Mouse (Mus musculus): ENCODE results near the gene Fam120c. TPM values are rescaled to one million over a fixed set of nuclear protein-coding genes. Genes with fewer than 3 reads are reported as not detected.
"Not testable (repeated sequence)": the region's sequence is repeated elsewhere in the genome, so short reads cannot be mapped to it uniquely, and the experiment has no call there.

Fam120c gene
- polyA plus RNA-seq, 1 experiment from 2014 or later = 3.6 TPM

DNA sequence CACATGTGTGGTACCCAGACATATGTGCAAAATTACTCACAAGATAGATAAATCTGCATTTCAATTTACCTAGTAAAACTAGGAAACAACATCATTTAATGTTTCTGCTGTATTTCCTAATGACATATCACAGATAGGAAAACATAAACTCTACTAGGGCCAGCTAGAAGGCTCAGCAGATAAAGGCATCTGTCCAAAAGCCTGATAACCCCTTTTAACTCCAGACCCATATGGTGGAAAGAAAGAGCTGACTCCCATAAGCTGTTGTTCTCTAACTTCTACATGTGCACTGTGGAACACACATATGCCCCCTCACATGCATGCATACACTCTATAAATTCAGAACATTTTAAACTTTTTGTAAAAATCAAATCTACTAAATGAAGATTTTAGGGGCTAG is 99.7 kb downstream of the Fam120c start:
- Histone ChIP-seq H3K4me3 (no peak overlapping the region), H3K4me2 (no peak overlapping the region)
- ATAC-seq (replicated peaks; ENCODE audit: insufficient number of reproducible peaks, insufficient read depth, low FRiP score, low read depth) = no peak

DNA sequence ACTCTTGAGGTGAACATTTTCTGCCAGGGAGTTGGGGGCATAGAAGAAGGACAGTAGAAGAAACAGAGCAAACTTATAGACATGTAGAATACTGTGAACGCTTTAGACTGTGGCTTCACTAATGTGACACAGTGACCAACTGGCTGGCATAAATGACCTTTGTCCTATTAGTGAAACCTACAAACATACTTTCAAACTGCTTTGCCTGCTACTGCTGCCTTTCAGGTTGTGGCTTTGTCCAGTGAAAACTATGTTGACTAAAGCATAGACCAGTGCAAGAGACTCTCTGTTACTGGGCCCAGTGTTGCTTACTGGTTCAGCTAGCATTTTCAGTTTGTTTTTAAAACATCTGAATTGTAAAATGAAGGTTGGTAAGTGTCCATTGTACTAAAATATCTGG is 100.2 kb downstream of the Fam120c start:
- H3K27ac ChIP-seq = no peak overlapping the region
- H3K4me3 ChIP-seq = no peak overlapping the region
- no peaks in the 10 kb centered on the region for H3K27me3 ChIP-seq
- WGBS = 92% methylated on average over 1 of the region's 1 CpGs
- H3K36me3 ChIP-seq = no peaks in the 10 kb centered on the region
- no peak for ATAC-seq (replicated peaks; ENCODE audit: insufficient number of reproducible peaks, insufficient read depth, low FRiP score, low read depth)
- no peaks in the 10 kb centered on the region for H3K9me3 ChIP-seq (replicated peaks)
- no peak overlapping the region for H3K9ac ChIP-seq
- no peak overlapping the region for H3K4me2 ChIP-seq
- no peaks in the 10 kb centered on the region for H3K4me1 ChIP-seq (replicated peaks)

More for the DNA sequence above, 99.7 kb downstream of the Fam120c start:
- Histone ChIP-seq H3K9ac (no peak overlapping the region), H3K27me3 (no peaks in the 10 kb centered on the region), H3K27ac (no peak overlapping the region), H3K9me3 (replicated peaks) (no peaks in the 10 kb centered on the region), H3K4me1 (replicated peaks) (no peaks in the 10 kb centered on the region), H3K36me3 (no peaks in the 10 kb centered on the region)

DNA sequence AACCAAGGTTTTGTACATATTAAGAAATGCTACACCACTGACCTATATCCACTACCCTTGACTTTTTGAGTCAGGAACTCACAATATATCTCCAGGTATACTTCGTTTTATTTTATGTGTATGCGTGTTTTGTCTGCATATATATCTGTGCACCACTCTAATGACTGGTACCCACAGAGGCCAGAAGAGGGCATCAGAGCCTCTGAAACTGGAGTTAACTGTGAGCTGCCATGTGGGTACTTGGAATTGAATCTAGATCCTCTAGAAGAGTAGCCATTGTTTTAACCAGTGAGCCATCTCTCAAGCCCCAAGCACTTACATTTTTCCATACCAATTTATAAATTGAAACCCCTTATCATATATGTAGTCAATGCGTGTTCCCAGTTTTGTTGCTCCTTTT is 144.2 kb downstream of the Fam120c start:
- Histone ChIP-seq H3K4me2 (no peak overlapping the region), H3K4me1 (replicated peaks) (no peaks in the 10 kb centered on the region), H3K27me3 (no peaks in the 10 kb centered on the region), H3K36me3 (no peaks in the 10 kb centered on the region), H3K27ac (no peak overlapping the region), H3K9me3 (replicated peaks) (no peaks in the 10 kb centered on the region), H3K4me3 (no peak overlapping the region), H3K9ac (no peak overlapping the region)
- WGBS = 74% methylated on average over 3 of the region's 3 CpGs
- ATAC-seq (replicated peaks; ENCODE audit: insufficient number of reproducible peaks, insufficient read depth, low FRiP score, low read depth) = no peak

DNA sequence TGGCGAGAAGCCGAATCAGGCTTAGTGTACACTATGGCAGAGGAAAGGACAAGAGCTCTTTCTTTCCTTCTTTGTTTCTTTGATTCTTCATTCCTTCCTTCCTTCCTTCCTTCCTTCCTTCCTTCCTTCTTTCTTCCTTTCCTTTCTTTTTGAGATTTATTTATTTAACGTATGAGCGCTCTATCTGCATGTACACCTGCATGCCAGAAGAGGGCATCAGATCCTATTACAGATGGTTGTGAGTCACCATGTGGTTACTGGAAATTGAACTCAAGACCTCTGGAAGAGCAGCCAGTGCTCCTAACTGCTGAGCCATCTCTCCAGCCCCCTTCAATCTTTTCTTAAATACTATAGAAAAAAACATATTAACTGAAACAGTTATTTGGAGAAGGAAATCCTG is 149.3 kb downstream of the Fam120c start:
- not testable (repeated sequence) for H3K4me3 ChIP-seq; H3K27me3 ChIP-seq; ATAC-seq (replicated peaks; ENCODE audit: insufficient number of reproducible peaks, insufficient read depth, low FRiP score, low read depth); H3K4me1 ChIP-seq (replicated peaks); H3K9ac ChIP-seq; H3K9me3 ChIP-seq (replicated peaks); H3K4me2 ChIP-seq; H3K27ac ChIP-seq; H3K36me3 ChIP-seq
- 78% methylated on average over 4 of the region's 4 CpGs for WGBS

DNA sequence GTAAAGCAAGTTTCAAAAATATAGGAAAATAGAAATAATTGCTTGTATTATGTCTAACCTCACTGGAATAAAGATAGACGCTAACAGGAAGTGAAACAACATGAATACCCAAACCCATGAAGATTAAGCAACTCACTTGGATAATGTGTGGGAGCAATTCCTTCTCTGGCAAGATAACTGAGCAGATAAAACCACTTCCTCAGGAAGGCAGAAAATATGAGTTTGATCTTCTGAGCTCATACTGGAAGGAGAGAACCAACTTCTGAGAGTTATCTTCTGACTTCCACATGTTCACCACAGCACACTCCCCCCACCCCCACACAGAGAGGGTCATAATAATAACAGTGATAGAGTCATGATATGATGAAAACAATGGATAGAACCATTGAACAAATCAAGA is 152.6 kb downstream of the Fam120c start:
- no peak for ATAC-seq (replicated peaks; ENCODE audit: insufficient number of reproducible peaks, insufficient read depth, low FRiP score, low read depth)
- Histone ChIP-seq H3K9me3 (replicated peaks) (no peaks in the 10 kb centered on the region), H3K36me3 (no peaks in the 10 kb centered on the region), H3K27ac (no peak overlapping the region), H3K27me3 (no peaks in the 10 kb centered on the region), H3K9ac (no peak overlapping the region), H3K4me3 (no peak overlapping the region), H3K4me1 (replicated peaks) (no peaks in the 10 kb centered on the region), H3K4me2 (no peak overlapping the region)
- 56% methylated on average over 1 of the region's 1 CpGs for WGBS

DNA sequence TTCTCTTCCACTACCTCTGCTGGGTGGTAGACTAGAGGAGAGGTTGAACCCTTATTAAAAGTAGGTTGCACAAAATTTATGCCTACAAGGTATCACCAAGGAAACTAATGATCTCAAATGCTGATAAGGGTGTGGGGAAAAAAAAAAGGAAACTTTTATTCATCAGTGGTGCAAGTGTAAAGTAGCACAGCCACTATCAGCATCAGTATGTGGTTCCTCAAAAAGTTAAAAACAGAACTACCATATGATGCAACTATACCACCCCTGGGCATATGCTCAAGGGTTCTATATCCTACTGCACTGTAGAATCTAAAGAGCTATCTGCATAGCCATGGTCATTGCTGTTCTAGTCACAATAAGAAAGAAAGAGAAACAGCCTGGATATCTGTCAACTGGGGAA is 164.6 kb downstream of the Fam120c start:
- Histone ChIP-seq H3K4me2 (no peak overlapping the region), H3K9ac (no peak overlapping the region), H3K4me1 (replicated peaks) (no peaks in the 10 kb centered on the region), H3K36me3 (no peaks in the 10 kb centered on the region), H3K9me3 (replicated peaks) (no peaks in the 10 kb centered on the region), H3K27ac (no peak overlapping the region), H3K27me3 (no peaks in the 10 kb centered on the region), H3K4me3 (no peak overlapping the region)
- no peak for ATAC-seq (replicated peaks; ENCODE audit: insufficient number of reproducible peaks, insufficient read depth, low FRiP score, low read depth)

DNA sequence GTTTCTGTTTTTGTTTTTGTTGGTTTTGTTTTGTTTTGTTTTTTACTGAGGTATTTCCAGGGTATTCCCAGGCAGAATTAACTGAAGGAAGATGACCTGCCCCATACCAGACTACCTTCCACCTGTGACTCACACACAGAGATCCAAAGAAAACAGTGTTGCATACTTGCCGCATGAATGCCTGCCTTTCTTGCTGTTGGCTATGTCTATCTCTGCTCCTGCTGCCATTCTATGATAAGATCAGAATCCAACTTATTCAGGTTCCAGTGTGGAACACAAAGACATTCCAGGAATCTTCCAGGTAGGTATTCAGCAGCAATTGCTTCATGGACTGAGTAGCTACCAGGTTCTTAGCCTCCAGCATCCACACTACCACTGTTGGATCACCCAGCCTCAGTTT is 165.9 kb downstream of the Fam120c start:
- ATAC-seq (replicated peaks; ENCODE audit: insufficient number of reproducible peaks, insufficient read depth, low FRiP score, low read depth) = no peak
- Histone ChIP-seq H3K9ac (no peak overlapping the region), H3K4me1 (replicated peaks) (no peaks in the 10 kb centered on the region), H3K27me3 (no peaks in the 10 kb centered on the region), H3K36me3 (no peaks in the 10 kb centered on the region), H3K4me2 (no peak overlapping the region), H3K9me3 (replicated peaks) (no peaks in the 10 kb centered on the region), H3K4me3 (no peak overlapping the region), H3K27ac (no peak overlapping the region)
- WGBS = 61% methylated on average over 1 of the region's 1 CpGs

DNA sequence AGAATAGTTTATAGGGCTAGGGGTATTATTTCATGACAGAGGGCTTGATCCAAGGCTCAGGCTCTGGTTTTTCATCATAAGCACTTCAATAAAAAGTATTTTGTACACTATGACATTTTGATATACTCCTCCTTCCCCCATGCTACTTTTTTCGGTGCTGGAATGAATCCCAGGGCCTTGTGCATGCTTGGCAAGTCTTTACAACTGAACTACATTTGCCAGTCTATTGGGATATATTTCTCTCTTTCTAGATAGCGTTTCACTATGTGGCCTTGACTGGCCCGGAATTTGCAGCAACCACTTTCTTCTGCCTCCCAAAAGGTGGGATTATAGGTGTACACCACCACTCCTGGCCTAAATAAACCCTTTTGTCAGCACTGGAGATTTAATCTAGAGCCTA is 169.1 kb downstream of the Fam120c start:
- 64% methylated on average over 3 of the region's 3 CpGs for WGBS

DNA sequence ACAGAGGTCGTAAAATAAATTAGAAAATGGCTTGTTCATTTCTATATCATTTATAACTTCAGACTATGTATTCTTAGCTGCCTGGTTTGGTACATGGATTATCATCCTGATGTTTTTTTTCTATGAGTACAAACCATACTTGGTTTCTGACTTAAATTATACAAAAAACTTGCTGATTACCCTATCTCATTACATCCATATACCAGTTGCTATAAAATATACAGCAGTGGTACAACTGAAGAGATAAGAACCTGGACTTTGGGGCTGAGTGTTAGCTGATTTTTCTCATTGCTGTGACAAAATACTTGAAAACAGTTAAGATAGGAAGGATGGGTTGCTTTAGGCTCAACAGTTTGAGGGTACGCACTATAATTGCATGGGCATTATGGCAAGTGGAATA is 169.7 kb downstream of the Fam120c start:
- Histone ChIP-seq H3K9me3 (replicated peaks) (no peaks in the 10 kb centered on the region), H3K27ac (no peak overlapping the region), H3K27me3 (no peaks in the 10 kb centered on the region), H3K4me1 (replicated peaks) (no peaks in the 10 kb centered on the region), H3K4me3 (no peak overlapping the region), H3K4me2 (no peak overlapping the region), H3K9ac (no peak overlapping the region), H3K36me3 (no peaks in the 10 kb centered on the region)
- 81% methylated on average over 2 of the region's 2 CpGs for WGBS
- no peak for ATAC-seq (replicated peaks; ENCODE audit: insufficient number of reproducible peaks, insufficient read depth, low FRiP score, low read depth)

More for the DNA sequence above, 169.1 kb downstream of the Fam120c start:
- no peak overlapping the region for H3K27ac ChIP-seq
- H3K36me3 ChIP-seq = no peaks in the 10 kb centered on the region
- H3K4me3 ChIP-seq = no peak overlapping the region
- H3K27me3 ChIP-seq = no peaks in the 10 kb centered on the region
- no peaks in the 10 kb centered on the region for H3K9me3 ChIP-seq (replicated peaks)
- H3K4me2 ChIP-seq = no peak overlapping the region
- H3K9ac ChIP-seq = no peak overlapping the region
- H3K4me1 ChIP-seq (replicated peaks) = no peaks in the 10 kb centered on the region
- no peak for ATAC-seq (replicated peaks; ENCODE audit: insufficient number of reproducible peaks, insufficient read depth, low FRiP score, low read depth)

DNA sequence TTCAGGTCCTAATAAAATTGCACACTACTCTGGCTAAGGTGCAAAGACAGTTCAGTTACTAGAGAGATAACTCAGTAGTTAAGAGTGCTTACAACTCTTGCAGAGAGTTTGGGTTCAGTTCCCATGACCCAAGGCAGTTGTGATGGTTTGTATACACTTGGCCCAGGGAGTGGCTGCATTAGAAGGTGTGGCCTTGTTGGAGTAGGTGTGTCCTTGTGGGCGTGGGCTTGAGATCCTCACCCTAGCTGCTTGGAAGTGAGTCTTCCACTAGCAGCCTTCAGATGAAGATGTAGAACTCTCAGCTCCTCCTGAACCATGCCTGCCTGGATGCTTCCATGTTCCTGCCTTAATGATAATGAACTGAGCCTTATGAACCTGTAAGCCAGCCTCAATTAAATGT is 174.2 kb downstream of the Fam120c start:
- no peaks in the 10 kb centered on the region for H3K36me3 ChIP-seq
- ATAC-seq (replicated peaks; ENCODE audit: insufficient number of reproducible peaks, insufficient read depth, low FRiP score, low read depth) = no peak
- 52% methylated on average over 1 of the region's 1 CpGs for WGBS
- no peaks in the 10 kb centered on the region for H3K4me1 ChIP-seq (replicated peaks)
- H3K4me2 ChIP-seq = no peak overlapping the region
- H3K27me3 ChIP-seq = no peaks in the 10 kb centered on the region
- H3K27ac ChIP-seq = no peak overlapping the region
- H3K4me3 ChIP-seq = no peak overlapping the region
- no peaks in the 10 kb centered on the region for H3K9me3 ChIP-seq (replicated peaks)
- H3K9ac ChIP-seq = no peak overlapping the region

DNA sequence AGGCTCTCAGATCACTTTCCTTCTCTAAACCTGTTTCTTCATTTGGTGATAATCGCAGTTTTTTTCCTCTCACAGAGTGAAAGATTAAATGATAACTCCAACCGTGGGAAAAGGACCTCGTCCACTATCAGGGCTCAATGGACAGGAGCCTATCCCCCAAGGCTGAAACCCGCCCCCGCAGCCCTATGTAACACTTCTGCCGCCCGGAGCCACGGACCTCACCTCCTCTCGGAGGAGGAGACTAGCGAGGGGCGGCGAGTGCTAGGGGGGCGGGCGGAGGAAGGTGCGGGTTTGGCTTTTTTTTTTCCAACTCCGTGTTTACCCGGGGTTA is 176.1 kb downstream of the Fam120c start:
- no peak; the same call in 1 of the 2 replicates for ATAC-seq (replicated peaks; ENCODE audit: insufficient number of reproducible peaks, insufficient read depth, low FRiP score, low read depth)
- 16% methylated on average over 17 of the region's 17 CpGs for WGBS

DNA sequence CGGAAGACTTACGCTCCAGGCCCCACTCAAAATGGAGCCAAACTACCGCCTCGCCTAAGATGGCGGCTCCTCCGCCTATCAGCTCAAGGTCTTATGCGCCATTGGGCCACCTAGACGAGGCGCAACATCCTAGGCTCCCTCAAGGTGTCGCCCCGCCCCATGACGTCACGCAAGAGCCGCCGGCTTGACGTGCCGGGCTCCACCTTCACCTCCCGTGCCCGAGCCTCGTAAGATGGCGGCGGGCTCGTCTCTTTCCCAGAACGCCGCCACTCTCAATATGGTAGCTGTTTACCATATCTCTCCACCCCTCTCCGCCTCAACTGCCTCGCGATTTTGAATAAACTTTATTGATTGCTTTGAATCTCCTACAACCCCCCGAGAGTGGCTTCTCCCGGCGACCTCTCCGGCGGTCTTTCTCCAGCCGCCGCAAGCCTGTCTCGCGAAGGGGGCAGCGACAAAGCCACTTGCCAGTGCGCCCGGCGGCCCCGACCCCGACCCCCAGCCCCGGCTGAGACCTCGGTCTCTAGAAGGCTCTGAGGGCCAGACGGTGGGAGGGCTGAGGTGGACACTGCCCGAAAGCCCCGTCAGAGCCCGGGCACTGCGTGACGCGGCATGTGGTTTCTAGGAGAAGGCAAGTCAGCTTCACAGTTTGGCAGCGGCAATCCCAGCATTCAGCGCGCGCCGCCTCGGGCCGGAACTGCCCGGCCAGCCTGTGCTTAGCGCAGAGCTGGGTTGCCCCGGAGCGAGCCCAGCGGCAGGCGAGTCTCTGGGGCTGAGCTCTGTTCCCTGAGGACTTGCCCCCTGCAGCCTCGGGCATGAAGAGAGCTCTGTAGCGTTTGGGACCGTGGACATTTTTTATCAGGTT is 176.7 kb downstream of the Fam120c start, which contains the start of gene Phf8:
TSS of gene Phf8 (plus strand) at position 215 of the 865 bp plus-strand sequence.
- H3K4me2 ChIP-seq = peak within 1 kb of the TSS; percentile 67
- WGBS = 13% methylated on average over 66 of the region's 68 CpGs
- ATAC-seq (replicated peaks; ENCODE audit: insufficient number of reproducible peaks, insufficient read depth, low FRiP score, low read depth) = peak; percentile 97
- peak within 1 kb of the TSS; percentile 83 for H3K9ac ChIP-seq
- H3K4me1 ChIP-seq (replicated peaks) = no peaks in the 10 kb centered on the region
- peak within 1 kb of the TSS; percentile 99 for H3K27ac ChIP-seq
- H3K9me3 ChIP-seq (replicated peaks) = no peaks in the 10 kb centered on the region
- peak within 1 kb of the TSS; percentile 69 for H3K4me3 ChIP-seq
- no peaks in the 10 kb centered on the region for H3K27me3 ChIP-seq
- H3K36me3 ChIP-seq = no peaks in the 10 kb centered on the region

More for the DNA sequence above, 176.1 kb downstream of the Fam120c start:
- Histone ChIP-seq H3K36me3 (no peaks in the 10 kb centered on the region), H3K4me3 (peak overlapping the region; percentile 69), H3K27ac (peak overlapping the region; percentile 99), H3K4me1 (replicated peaks) (no peaks in the 10 kb centered on the region), H3K4me2 (peak overlapping the region; percentile 67), H3K27me3 (no peaks in the 10 kb centered on the region), H3K9me3 (replicated peaks) (no peaks in the 10 kb centered on the region), H3K9ac (peak overlapping the region; percentile 43; the same call in 1 of the 2 replicates)

Data from heart, embryonic 15.5 days (tissue).